Mouse (Mus musculus) liver, embryonic 16.5 days (tissue): ENCODE measurements around the gene Pdx1. TPM values are rescaled to one million over a fixed set of nuclear protein-coding genes. Genes with fewer than 3 reads are reported as not detected.

Experiments used
- ATAC-seq: fragments of 200-750 bp; cut with Nextera tagmentation; 2 replicates; pipeline ENCODE4 v1.8.0; 2017; ENCODE audit warnings: low read depth, mild to moderate bottlenecking, moderate number of reproducible peaks, moderate library complexity
- H3K27ac ChIP-seq: fragments of 300-500 bp; sonication (generic); 2 replicates; pipeline ENCODE4 v1.5.1; 2014; ENCODE audit warnings: mild to moderate bottlenecking, low read length
- H3K27me3 ChIP-seq: fragments of 300-500 bp; sonication (generic); 2 replicates; pipeline ENCODE4 v1.6.1; 2014; ENCODE audit warnings: low read depth, low read length, mixed read lengths; ENCODE audit not compliant: control insufficient read depth, insufficient read depth
- H3K36me3 ChIP-seq: fragments of 300-500 bp; sonication (generic); 2 replicates; pipeline ENCODE4 v1.6.1; 2014; ENCODE audit warnings: mild to moderate bottlenecking; ENCODE audit not compliant: control insufficient read depth, insufficient read depth
- H3K4me1 ChIP-seq: fragments of 300-500 bp; sonication (generic); 2 replicates; pipeline ENCODE4 v1.6.1; 2014; ENCODE audit warnings: low read depth, low read length, mixed read lengths; ENCODE audit not compliant: control insufficient read depth
- H3K4me2 ChIP-seq: fragments of 300-500 bp; sonication (generic); 2 replicates; pipeline ENCODE4 v1.6.1; 2014; ENCODE audit warnings: low read depth, low read length, mixed read lengths
- H3K4me3 ChIP-seq: fragments of 300-500 bp; sonication (generic); 2 replicates; pipeline ENCODE4 v1.5.1; 2014; ENCODE audit warnings: low read depth, mild to moderate bottlenecking, low read length
- H3K9ac ChIP-seq: fragments of 300-500 bp; sonication (generic); 2 replicates; pipeline ENCODE4 v1.6.1; 2014; ENCODE audit warnings: low read depth, low read length
- H3K9me3 ChIP-seq: fragments of 300-500 bp; sonication (generic); replicated peaks from 2 replicates; pipeline ENCODE4 v1.6.1; 2016; ENCODE audit warnings: low read length; ENCODE audit not compliant: control insufficient read depth
- WGBS: fragments of 180-500 bp; shearing (Covaris S2); extraction: QIAGEN DNeasy Blood & Tissue Kit; methylation state at CpG from one replicate; pipeline ENCODE4 v1.1.7; 2014; ENCODE audit not compliant: insufficient replicate concordance; 5-methylcytosine and 5-hydroxymethylcytosine counted together
- microRNA-seq: library from miRNA; unstranded; fragments of <30 nt; microRNA quantifications from one replicate; pipeline ENCODE4, GENCODE M21; 2016
- polyA plus RNA-seq: library from polyadenylated mRNA; unstranded; fragments of >200 nt; fragmentation: Nextera tagmentation; extraction: Ambion mirVana; gene quantifications from 2 replicates; pipeline ENCODE4 v1.2.1, GENCODE M21; 2015

Pdx1 gene
- polyA plus RNA-seq, 1 experiment from 2014 or later, result 0.13 TPM

DNA sequence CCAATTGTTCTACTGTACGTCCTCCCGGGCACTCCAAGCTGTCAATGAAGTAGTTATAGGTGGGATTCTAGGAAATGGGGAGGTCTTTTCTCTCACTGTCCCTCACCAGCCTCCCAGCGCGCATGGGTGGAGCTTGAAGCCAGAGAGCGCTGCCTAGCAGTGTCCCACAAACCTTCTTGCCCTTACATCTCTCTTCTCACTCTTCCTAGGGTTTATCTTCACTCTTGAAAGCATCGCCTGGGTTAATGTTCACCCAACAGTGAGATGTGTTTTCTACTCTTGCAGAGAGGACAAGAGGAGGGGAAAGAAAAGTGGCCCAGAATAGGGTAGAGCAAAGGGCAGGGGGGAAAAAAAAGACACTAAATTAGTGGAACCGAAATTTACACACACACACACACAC is 47.6 kb downstream of the Pdx1 start:
- H3K27ac ChIP-seq, result no peak overlapping the region
- H3K4me1 ChIP-seq, result no peaks in the 10 kb centered on the region
- no peaks in the 10 kb centered on the region for H3K9me3 ChIP-seq
- H3K36me3 ChIP-seq, result no peaks in the 10 kb centered on the region
- peaks cover 63% of the 10 kb centered on the region for H3K27me3 ChIP-seq
- no peak overlapping the region for H3K9ac ChIP-seq
- H3K4me2 ChIP-seq, result no peak overlapping the region
- no peak overlapping the region for H3K4me3 ChIP-seq
- no peak for ATAC-seq
- 5% methylated on average over 7 of the region's 7 CpGs for WGBS

GRCm38 (mm10) chr5:147317991-147318390 is 48.2 kb downstream of the Pdx1 start:
- 25% methylated on average over 7 of the region's 7 CpGs for WGBS
- Histone ChIP-seq H3K4me1 (no peaks in the 10 kb centered on the region), H3K27me3 (peaks cover 56% of the 10 kb centered on the region), H3K9me3 (no peaks in the 10 kb centered on the region), H3K27ac (no peak overlapping the region), H3K4me2 (no peak overlapping the region), H3K4me3 (no peak overlapping the region), H3K9ac (no peak overlapping the region), H3K36me3 (no peaks in the 10 kb centered on the region)
- no peak for ATAC-seq

DNA sequence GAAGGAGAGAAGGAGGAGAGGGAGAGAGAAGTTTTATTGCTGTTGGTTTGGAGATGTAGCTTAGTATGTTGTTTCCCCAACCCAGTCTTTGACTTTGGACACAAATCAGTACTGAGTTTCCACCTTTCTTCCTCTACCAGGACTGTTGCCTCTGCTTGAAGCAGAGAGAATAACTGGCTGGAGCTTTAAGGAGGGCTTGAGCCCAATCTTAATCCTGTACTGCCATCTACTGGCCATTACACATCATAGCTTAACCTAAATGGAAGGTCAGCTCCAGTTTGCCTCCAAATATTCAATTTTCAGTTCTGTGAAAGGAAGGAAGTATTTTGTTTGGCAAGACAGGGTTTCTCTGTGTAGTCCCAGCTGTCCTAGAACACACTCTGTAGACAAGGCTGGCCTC is 49.9 kb downstream of the Pdx1 start:
- no peak overlapping the region for H3K4me3 ChIP-seq
- no peak for ATAC-seq
- no peaks in the 10 kb centered on the region for H3K9me3 ChIP-seq
- H3K9ac ChIP-seq, result no peak overlapping the region
- H3K27me3 ChIP-seq, result peaks cover 40% of the 10 kb centered on the region
- no peak overlapping the region for H3K4me2 ChIP-seq
- H3K4me1 ChIP-seq, result no peaks in the 10 kb centered on the region
- no peaks in the 10 kb centered on the region for H3K36me3 ChIP-seq
- H3K27ac ChIP-seq, result no peak overlapping the region

DNA sequence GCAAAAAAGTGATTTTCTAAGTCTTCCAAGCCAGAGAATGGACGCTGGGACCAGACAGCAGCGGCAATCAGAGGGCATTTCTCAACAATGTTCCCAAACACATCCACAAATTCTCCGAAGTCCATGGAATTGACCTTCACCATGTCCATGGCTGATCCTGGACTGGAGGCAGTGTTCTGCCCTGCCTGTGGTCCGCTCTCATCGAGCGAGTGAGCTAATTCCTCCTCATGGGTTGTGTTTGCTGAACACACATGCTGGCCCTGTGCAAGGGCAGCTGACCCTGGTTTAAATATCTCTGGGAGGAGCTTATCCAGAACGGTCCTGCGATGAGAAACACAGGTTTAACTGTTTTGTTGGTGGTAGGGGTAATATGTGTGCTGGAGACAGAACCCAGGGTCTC is 52.4 kb downstream of the Pdx1 start, which contains the start of gene Urad:
Urad (minus strand) TSS at position 258 of the 400 bp plus-strand sequence.
- Histone ChIP-seq H3K9ac (no peak within 1 kb of the TSS; the same call in 1 of the 2 replicates), H3K27me3 (peaks cover 15% of the 10 kb centered on the region), H3K36me3 (no peaks in the 10 kb centered on the region), H3K9me3 (no peaks in the 10 kb centered on the region), H3K4me2 (peak within 1 kb of the TSS; percentile 17; the same call in 1 of the 2 replicates), H3K4me1 (no peaks in the 10 kb centered on the region), H3K27ac (peak within 1 kb of the TSS; percentile 16; the same call in 1 of the 2 replicates), H3K4me3 (0 out of 2 replicates have a peak within 1 kb of the TSS, but pooled peaks have one; percentile 5)
- WGBS, result 48% methylated on average over 8 of the region's 8 CpGs
- peak; percentile 84 for ATAC-seq

- ATAC-seq, result no peak
- 3% methylated on average over 17 of the region's 17 CpGs for WGBS
- Histone ChIP-seq H3K9ac (no peak overlapping the region), H3K4me2 (peak overlapping the region; percentile 8; the same call in 1 of the 2 replicates), H3K4me1 (no peaks in the 10 kb centered on the region), H3K36me3 (no peaks in the 10 kb centered on the region), H3K9me3 (no peaks in the 10 kb centered on the region), H3K4me3 (no peak overlapping the region), H3K27ac (no peak overlapping the region), H3K27me3 (peaks cover 6% of the 10 kb centered on the region; the same call in 1 of the 2 replicates)
Measured at GRCm38 (mm10) chr5:147323237-147323917, 53.6 kb downstream of the Pdx1 start.

Small RNAs within 50 kb of the gene (microRNA-seq; reads per million reads assigned to microRNA genes)
- gene Mir7k, result not detected

Other genes starting within 250 kb of the Pdx1 start
- gene Lnx2, start 193.4 kb upstream of the Pdx1 start, polyA plus RNA-seq, result 4.6 and 5.7 TPM in 2 replicates
- gene Polr1d, start 192.9 kb upstream of the Pdx1 start, polyA plus RNA-seq, result 54.4 and 56.9 TPM in 2 replicates
- gene Gsx1, start 81.3 kb upstream of the Pdx1 start, polyA plus RNA-seq, result not detected in 2 replicates
- 0.18 TPM in 1 of 2 replicates, not detected in the other for gene Cdx2, start 37.3 kb downstream of the Pdx1 start, polyA plus RNA-seq
- gene Urad, start 52.5 kb downstream of the Pdx1 start, polyA plus RNA-seq, result 1.6 and 1.8 TPM in 2 replicates
- 1.4 and 1.6 TPM in 2 replicates for gene Flt3, start 130.5 kb downstream of the Pdx1 start, polyA plus RNA-seq
- gene Pan3, start 160.2 kb downstream of the Pdx1 start, polyA plus RNA-seq, result 29.5 and 32.0 TPM in 2 replicates